Mouse (Mus musculus) heart, adult 11 months (tissue): ENCODE results near the gene H6pd.
A peak's percentile ranks its signal among the peaks of the same experiment; 100 is the strongest.

Experiments
- DNase-seq: peaks from one replicate; pipeline ENCODE4 v3.0.0; 2022

Gene H6pd

GRCm38 (mm10) chr4:149941067-149941755 is 67.6 kb downstream of the H6pd start:
- peak; percentile 98 for DNase-seq

DNA sequence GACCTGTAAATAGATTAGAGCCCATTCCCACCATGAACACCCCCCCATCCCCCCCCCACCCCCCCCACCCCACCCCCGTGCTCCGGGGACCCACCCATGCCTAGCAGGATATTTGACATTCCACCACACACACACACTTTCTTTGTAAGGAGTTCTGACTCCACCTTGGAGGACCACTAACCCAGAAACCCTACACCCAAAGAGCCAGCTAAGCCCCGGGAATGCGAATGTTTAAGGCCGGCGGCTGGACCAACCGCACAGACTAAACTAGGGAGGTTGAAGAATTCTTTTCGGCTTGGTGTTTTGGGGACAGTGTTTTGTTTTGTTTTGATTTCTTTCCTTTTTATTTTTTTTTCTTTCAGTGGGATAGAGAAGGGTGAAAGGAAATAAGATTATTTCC is 70.1 kb downstream of the H6pd start:
- no peak for DNase-seq

DNA sequence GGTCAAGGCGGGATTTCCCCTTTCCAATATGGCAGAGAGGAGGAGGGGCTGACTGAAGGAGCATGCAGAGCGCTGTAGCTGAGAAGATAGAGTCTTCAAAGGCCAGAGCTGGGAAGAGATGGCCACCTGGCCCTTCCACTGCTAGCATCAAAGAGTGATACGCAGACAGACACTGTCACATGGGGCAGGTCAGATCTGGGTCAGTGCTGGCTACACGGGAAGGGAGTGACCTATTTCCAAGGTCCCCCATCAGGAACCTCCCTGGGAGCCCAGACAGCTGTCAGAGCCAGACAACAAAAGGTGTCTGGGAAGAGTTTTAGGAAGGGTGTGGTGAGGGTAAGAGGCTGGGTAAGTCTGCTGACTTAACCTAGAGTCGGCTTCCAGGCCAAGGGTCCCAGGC is 71.9 kb downstream of the H6pd start:
- DNase-seq, result peak; percentile 96

DNA sequence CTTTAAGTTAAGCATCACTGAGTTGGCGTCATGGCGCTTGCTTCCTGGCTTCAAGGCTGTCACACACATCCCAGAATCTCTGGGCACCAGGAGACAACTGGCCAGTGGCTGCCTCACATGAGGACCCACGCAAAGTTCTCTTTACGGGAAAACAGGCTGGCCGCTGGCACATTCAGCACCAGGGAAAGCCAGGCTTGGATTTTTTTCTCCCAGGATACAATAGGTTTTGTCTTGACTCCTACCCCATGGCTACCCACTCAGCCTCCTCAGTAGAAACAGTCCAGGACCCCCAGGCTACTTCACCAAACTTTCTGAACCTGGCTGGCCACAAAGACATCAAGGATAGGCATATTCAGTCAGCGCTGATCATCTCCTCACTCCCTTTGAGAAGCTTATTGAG is 73.4 kb downstream of the H6pd start:
- DNase-seq, result no peak

- DNase-seq, result no peak
Observed at GRCm38 (mm10) chr4:149933519-149934245, 75.1 kb downstream of the H6pd start.

DNA sequence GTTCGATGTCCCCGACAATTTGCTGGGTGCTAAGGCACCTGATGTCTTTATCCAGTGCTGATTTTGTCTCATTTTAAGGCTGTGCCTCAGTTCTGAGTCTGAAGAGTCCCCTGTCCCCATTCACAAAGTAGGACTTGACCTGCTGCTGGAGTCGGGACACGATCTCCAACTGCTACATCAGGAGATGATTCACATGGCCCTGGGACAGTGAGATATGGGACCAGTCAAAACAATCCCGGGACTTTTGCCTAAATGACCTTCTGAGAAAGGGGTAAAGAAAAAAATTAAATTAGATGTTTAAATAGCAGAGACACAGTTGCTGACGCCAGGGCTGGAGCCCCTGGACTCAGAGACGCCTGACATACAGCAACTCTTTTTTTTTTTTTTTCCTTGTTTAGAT is 75.8 kb downstream of the H6pd start:
- DNase-seq, result no peak

GRCm38 (mm10) chr4:149932108-149932815 is 76.6 kb downstream of the H6pd start:
- peak; percentile 93 for DNase-seq

- no peak for DNase-seq
Observed at GRCm38 (mm10) chr4:149930755-149931154, 78.1 kb downstream of the H6pd start.
